Mouse (Mus musculus): ENCODE measurements around the gene Cd320.
"Not testable (repeated sequence)": the region's sequence is repeated elsewhere in the genome, so short reads cannot be mapped to it uniquely, and the experiment has no call there.

DNA sequence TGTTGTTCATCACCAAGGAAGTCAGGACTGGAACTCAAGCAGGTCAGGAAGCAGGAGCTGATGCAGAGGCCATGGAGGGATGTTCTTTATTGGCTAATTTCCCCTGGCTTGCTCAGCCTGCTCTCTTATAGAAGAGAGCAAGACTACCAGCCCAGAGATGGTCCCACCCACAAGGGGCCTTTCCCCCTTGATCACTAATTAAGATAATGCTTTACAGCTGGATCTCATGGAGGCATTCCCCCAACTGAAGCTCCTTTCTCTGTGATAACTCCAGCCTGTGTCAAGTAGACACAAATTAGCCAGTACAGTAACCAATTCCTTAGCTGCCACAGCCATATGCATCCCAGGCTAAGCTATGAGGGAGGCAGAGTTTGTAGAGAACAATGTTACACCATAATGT lies 45.3 kb downstream of the Cd320 start:
- TF ChIP-seq CTCF (IDR thresholded peaks at IDR 0.05; ENCODE audit: borderline replicate concordance, insufficient read depth, low read depth, low read length); POLR2A (IDR thresholded peaks at IDR 0.05; ENCODE audit: borderline replicate concordance, insufficient read depth, low read length): not testable (repeated sequence)

All from cerebellum, adult 2 months (tissue).